Mouse (Mus musculus) heart, embryonic 13.5 days (tissue): ENCODE measurements around the gene Gfm2. TPM values are rescaled to one million over a fixed set of nuclear protein-coding genes. Genes with fewer than 3 reads are reported as not detected.

Source experiments
- ATAC-seq: fragments of 200-750 bp; cut with Nextera tagmentation; 2 replicates; pipeline ENCODE4 v1.8.0; 2017; ENCODE audit warnings: moderate TSS enrichment; ENCODE audit not compliant: insufficient number of reproducible peaks, low FRiP score, low TSS enrichment; ENCODE audit errors: extremely low read depth
- H3K27ac ChIP-seq: fragments of 300-500 bp; sonication (generic); replicated peaks from 2 replicates; pipeline ENCODE4 v1.5.1; 2015; ENCODE audit warnings: moderate library complexity, mild to moderate bottlenecking, inconsistent platforms
- H3K27me3 ChIP-seq: fragments of 300-500 bp; sonication (generic); replicated peaks from 2 replicates; pipeline ENCODE4 v1.6.1; 2015; ENCODE audit warnings: mild to moderate bottlenecking, inconsistent platforms
- H3K36me3 ChIP-seq: fragments of 300-500 bp; sonication (generic); 2 replicates; pipeline ENCODE4 v1.6.1; 2015; ENCODE audit warnings: mild to moderate bottlenecking, inconsistent platforms
- H3K4me1 ChIP-seq: fragments of 300-500 bp; sonication (generic); 2 replicates; pipeline ENCODE4 v1.6.1; 2015; ENCODE audit warnings: inconsistent platforms
- H3K4me2 ChIP-seq: fragments of 300-500 bp; sonication (generic); 2 replicates; pipeline ENCODE4 v1.6.1; 2015; ENCODE audit warnings: inconsistent platforms, mild to moderate bottlenecking, moderate library complexity
- H3K4me3 ChIP-seq: fragments of 300-500 bp; sonication (generic); 2 replicates; pipeline ENCODE4 v1.5.1; 2015; ENCODE audit warnings: moderate library complexity, mild to moderate bottlenecking, inconsistent platforms
- H3K9ac ChIP-seq: fragments of 300-500 bp; sonication (generic); 2 replicates; pipeline ENCODE4 v1.6.1; 2015; ENCODE audit warnings: inconsistent platforms, mild to moderate bottlenecking, moderate library complexity
- H3K9me3 ChIP-seq: fragments of 300-500 bp; sonication (generic); 2 replicates; pipeline ENCODE4 v1.6.1; 2016; ENCODE audit warnings: inconsistent platforms
- WGBS: fragments of 180-500 bp; shearing (Covaris S2); methylation state at CpG from one replicate; pipeline ENCODE4 v1.1.7; 2015; ENCODE audit warnings: mixed read lengths; 5-methylcytosine and 5-hydroxymethylcytosine counted together
- polyA plus RNA-seq: library from polyadenylated mRNA; unstranded; fragments of >200 nt; fragmentation: Nextera tagmentation; extraction: Ambion mirVana; gene quantifications from 2 replicates; pipeline ENCODE4 v1.2.1, GENCODE M21; 2015

Gene Gfm2
- polyA plus RNA-seq, 1 experiment from 2014 or later: 26.4 TPM

DNA sequence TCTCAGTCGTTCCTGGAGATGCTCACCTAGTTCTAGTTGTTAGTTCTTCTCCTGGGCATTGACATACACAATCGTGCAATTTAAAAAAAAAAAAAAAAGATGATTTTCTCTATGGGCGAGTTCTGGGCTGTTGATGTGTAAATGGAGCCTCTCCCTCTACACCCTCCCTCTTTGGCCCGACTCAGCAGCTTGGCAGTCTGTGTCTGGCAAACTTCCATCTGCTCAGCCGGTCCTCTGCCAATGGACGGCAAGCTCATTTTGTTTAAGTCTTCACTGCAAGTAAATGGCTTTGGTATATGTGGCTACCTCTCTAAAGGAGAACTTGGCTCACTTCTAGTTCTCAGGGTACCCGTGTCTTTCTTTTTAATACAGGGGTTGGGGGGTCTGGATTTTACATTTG lies 55.7 kb downstream of the Gfm2 start:
- ATAC-seq: no peak
- Histone ChIP-seq H3K9me3 (no peaks in the 10 kb centered on the region), H3K4me3 (no peak overlapping the region), H3K27ac (no peak overlapping the region), H3K27me3 (no peaks in the 10 kb centered on the region), H3K4me2 (no peak overlapping the region), H3K36me3 (peaks cover 8% of the 10 kb centered on the region), H3K4me1 (peaks cover 7% of the 10 kb centered on the region), H3K9ac (no peak overlapping the region)
- 51% methylated on average over 7 of the region's 7 CpGs for WGBS

DNA sequence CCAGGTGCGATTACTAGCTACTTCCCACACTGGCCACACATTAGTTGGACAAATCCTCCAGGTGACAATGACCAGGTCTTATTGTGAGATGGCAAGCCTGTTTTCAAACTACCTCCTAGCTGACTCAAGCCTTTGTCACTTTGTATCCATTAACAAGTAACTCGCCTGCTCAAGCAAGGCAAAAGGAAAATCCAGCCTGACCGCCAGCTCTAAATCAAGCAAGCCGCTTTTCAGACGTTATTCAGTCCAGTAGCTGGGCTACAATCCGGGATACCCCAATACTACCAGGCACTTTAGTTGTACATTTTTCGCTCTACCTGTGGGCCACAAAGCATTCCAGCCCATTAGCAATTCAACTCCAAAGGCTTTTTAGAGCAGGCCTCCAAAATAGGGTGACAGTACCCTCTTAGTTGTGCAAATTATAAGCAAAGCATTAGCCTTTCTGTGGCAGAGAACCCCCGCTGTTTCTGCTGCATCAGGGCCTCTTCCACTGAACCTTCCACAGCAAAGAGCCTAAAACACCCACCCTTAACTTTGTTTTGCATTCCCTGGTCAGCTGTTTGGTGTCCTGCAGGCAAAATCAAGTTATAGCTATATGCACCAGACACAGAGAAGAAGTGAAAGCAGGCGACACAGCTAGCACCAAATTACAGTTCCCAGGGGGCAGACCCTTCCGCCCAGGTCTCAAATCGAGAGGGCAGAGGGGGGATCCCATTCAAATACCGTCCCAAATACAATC lies 58.6 kb downstream of the Gfm2 start:
- Histone ChIP-seq H3K4me2 (0 out of 2 replicates have a peak overlapping the region, but pooled peaks have one; percentile 72), H3K36me3 (no peaks in the 10 kb centered on the region), H3K9ac (no peak overlapping the region), H3K27me3 (no peaks in the 10 kb centered on the region), H3K27ac (no peak overlapping the region), H3K9me3 (no peaks in the 10 kb centered on the region), H3K4me1 (peaks cover 7% of the 10 kb centered on the region), H3K4me3 (0 out of 2 replicates have a peak overlapping the region, but pooled peaks have one; percentile 82)
- ATAC-seq: no peak
- WGBS: 74% methylated on average over 12 of the region's 12 CpGs

DNA sequence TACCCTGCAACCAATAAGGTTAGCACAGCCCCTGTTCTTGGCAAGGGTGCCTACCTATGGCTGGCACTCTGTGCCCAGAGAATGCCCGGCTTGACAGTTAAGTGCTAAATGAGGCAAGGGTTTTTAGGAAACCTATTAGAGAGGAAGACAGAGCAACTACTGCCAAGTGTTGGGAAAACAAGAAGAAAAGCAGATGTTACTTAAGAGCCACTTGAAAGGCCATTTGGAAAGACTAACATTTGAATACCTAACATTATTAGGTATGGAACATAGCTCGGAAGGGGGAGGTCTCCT lies 59.1 kb downstream of the Gfm2 start:
- WGBS: 93% methylated on average over 2 of the region's 2 CpGs
- Histone ChIP-seq H3K4me1 (peaks cover 7% of the 10 kb centered on the region), H3K4me3 (0 out of 2 replicates have a peak overlapping the region, but pooled peaks have one; percentile 82), H3K9me3 (no peaks in the 10 kb centered on the region), H3K9ac (no peak overlapping the region), H3K27ac (no peak overlapping the region), H3K4me2 (peak overlapping the region; percentile 72), H3K27me3 (no peaks in the 10 kb centered on the region), H3K36me3 (no peaks in the 10 kb centered on the region)
- ATAC-seq: no peak

- Histone ChIP-seq H3K9ac (peak within 1 kb of the TSS; percentile 81), H3K4me1 (peaks cover 7% of the 10 kb centered on the region), H3K4me2 (peak within 1 kb of the TSS; percentile 72), H3K27me3 (no peaks in the 10 kb centered on the region), H3K36me3 (no peaks in the 10 kb centered on the region), H3K27ac (peak within 1 kb of the TSS; percentile 76), H3K4me3 (peak within 1 kb of the TSS; percentile 82), H3K9me3 (no peaks in the 10 kb centered on the region)
- WGBS: under 1% methylated on average over 45 of the region's 45 CpGs
- peak; percentile 90 for ATAC-seq
These were observed 60.3 kb downstream of the Gfm2 start, which contains the start of gene Hexb for GRCm38 (mm10) chr13:97197932-97198562. Hexb (minus strand) TSS chr13:97198357.

- H3K4me2 ChIP-seq: no peak overlapping the region
- H3K27me3 ChIP-seq: no peaks in the 10 kb centered on the region
- no peak for ATAC-seq
- H3K9me3 ChIP-seq: no peaks in the 10 kb centered on the region
- H3K4me1 ChIP-seq: peaks cover 7% of the 10 kb centered on the region
- no peaks in the 10 kb centered on the region for H3K36me3 ChIP-seq
- 76% methylated on average over 2 of the region's 2 CpGs for WGBS
- no peak overlapping the region for H3K27ac ChIP-seq
- no peak overlapping the region for H3K4me3 ChIP-seq
- no peak overlapping the region for H3K9ac ChIP-seq
These were observed 61.4 kb downstream of the Gfm2 start for GRCm38 (mm10) chr13:97199123-97199522.

DNA sequence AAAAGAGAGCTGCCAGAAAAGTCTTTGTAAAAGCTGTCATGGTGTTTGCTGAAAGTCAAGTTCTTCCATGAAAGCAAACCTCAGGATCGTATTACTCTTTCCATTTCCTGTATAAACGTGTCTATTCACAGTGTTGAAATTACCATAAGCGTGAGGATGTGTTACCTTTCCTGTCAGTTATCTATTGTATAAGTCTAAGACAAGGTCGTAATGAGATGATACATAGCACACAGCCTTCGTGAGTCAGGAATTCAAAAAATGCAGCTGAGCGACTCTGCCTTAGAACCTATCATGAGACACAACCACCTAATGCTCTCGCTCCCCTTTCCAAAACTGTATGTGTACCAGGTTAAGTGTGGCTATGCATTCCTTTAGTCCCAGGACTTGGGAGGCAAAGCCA lies 63.3 kb downstream of the Gfm2 start:
- 46% methylated on average over 7 of the region's 7 CpGs for WGBS
- Histone ChIP-seq H3K27ac (no peak overlapping the region), H3K36me3 (no peaks in the 10 kb centered on the region), H3K9me3 (no peaks in the 10 kb centered on the region), H3K4me3 (no peak overlapping the region), H3K27me3 (no peaks in the 10 kb centered on the region), H3K9ac (no peak overlapping the region), H3K4me2 (no peak overlapping the region), H3K4me1 (peaks cover 14% of the 10 kb centered on the region)
- ATAC-seq: no peak

DNA sequence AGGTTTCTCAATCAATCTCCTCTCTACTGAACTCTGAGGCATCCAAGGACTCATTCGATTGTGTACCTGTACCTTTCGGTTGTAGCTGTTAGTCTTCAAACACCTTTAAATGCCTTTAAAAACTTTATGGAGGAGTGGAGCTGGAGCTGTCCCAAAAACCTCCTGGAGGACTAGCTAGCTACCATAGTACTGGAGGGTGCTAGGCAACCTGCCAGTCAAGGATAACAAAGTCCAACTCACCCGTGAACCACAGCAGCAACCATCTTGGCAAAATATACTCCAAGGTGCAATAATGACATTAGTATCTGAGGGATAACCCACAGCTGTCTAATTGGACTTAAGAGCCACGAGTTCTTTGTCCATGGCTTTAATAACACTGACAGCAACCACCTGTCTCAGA lies 64.2 kb downstream of the Gfm2 start:
- Histone ChIP-seq H3K36me3 (no peaks in the 10 kb centered on the region), H3K4me3 (no peak overlapping the region), H3K4me1 (peaks cover 14% of the 10 kb centered on the region), H3K27ac (no peak overlapping the region), H3K9ac (no peak overlapping the region), H3K27me3 (no peaks in the 10 kb centered on the region), H3K9me3 (no peaks in the 10 kb centered on the region), H3K4me2 (no peak overlapping the region)
- 64% methylated on average over 4 of the region's 4 CpGs for WGBS
- ATAC-seq: no peak

GRCm38 (mm10) chr13:97205052-97205701 lies 67.4 kb downstream of the Gfm2 start:
- H3K9ac ChIP-seq: peak overlapping the region; percentile 79
- 7% methylated on average over 18 of the region's 18 CpGs for WGBS
- H3K27me3 ChIP-seq: no peaks in the 10 kb centered on the region
- no peaks in the 10 kb centered on the region for H3K9me3 ChIP-seq
- H3K4me1 ChIP-seq: peaks cover 13% of the 10 kb centered on the region
- H3K4me3 ChIP-seq: peak overlapping the region; percentile 50
- H3K4me2 ChIP-seq: peak overlapping the region; percentile 77
- no peak for ATAC-seq
- peak overlapping the region; percentile 71 for H3K27ac ChIP-seq
- no peaks in the 10 kb centered on the region for H3K36me3 ChIP-seq

GRCm38 (mm10) chr13:97206046-97206445 lies 68.3 kb downstream of the Gfm2 start:
- Histone ChIP-seq H3K36me3 (no peaks in the 10 kb centered on the region), H3K9me3 (no peaks in the 10 kb centered on the region), H3K4me3 (no peak overlapping the region), H3K4me2 (no peak overlapping the region), H3K4me1 (peaks cover 13% of the 10 kb centered on the region), H3K9ac (no peak overlapping the region), H3K27me3 (no peaks in the 10 kb centered on the region), H3K27ac (no peak overlapping the region)
- no peak for ATAC-seq
- WGBS: 79% methylated on average over 2 of the region's 2 CpGs

- H3K27ac ChIP-seq: no peak overlapping the region
- H3K9ac ChIP-seq: no peak overlapping the region
- no peaks in the 10 kb centered on the region for H3K36me3 ChIP-seq
- H3K4me2 ChIP-seq: no peak overlapping the region
- H3K27me3 ChIP-seq: no peaks in the 10 kb centered on the region
- 75% methylated on average over 7 of the region's 7 CpGs for WGBS
- no peak overlapping the region for H3K4me3 ChIP-seq
- H3K4me1 ChIP-seq: peaks cover 13% of the 10 kb centered on the region
- ATAC-seq: no peak
- H3K9me3 ChIP-seq: no peaks in the 10 kb centered on the region
These were observed 69.9 kb downstream of the Gfm2 start for GRCm38 (mm10) chr13:97207472-97208111.

DNA sequence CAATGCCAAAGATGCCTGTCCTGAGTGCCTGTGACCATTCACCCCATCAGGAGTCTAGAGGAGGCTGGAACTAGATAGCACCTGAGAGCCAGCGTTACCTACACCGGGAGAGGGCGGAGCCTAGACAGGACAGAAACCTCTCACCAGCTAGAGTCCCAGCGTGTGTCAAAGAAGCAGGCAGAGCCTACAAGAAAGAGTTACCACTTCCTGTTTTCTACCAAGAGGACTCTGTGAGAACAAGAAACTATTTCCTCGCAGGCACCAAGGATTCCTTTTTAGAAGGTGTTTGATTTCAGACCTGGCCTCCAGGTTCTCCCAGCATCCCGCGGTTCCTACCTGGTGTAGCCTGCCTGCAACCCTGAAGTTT lies 70.4 kb downstream of the Gfm2 start:
- Histone ChIP-seq H3K9ac (no peak overlapping the region), H3K36me3 (no peaks in the 10 kb centered on the region), H3K4me3 (no peak overlapping the region), H3K27me3 (no peaks in the 10 kb centered on the region), H3K27ac (no peak overlapping the region), H3K4me1 (peaks cover 13% of the 10 kb centered on the region), H3K4me2 (no peak overlapping the region), H3K9me3 (no peaks in the 10 kb centered on the region)
- no peak for ATAC-seq
- WGBS: 46% methylated on average over 7 of the region's 7 CpGs
